In genomic region chr7:120982968-120983367, GRCm38 (mm10) we compare ENCODE assay signal across 7 mouse cellular contexts. TPM values are rescaled to one million over a fixed set of nuclear protein-coding genes. Genes with fewer than 3 reads are reported as not detected.
DNase-seq lines count a peak whose midpoint lies in the region; ATAC-seq and TF ChIP-seq lines count a peak whose summit lies in the region.

No protein-coding gene starts in this region.

- 0 out of 2 replicates have a peak, but pooled peaks have one; percentile 6 for ATAC-seq in forebrain, embryonic 11.5 days (replicated peaks; ENCODE audit: low FRiP score)
- ATAC-seq in liver, embryonic 11.5 days (replicated peaks; ENCODE audit: low FRiP score), result no peak
- ATAC-seq in stomach, embryonic 16.5 days (ENCODE audit: insufficient read depth, low FRiP score), result no peak

- TF ChIP-seq CTCF in testis, adult 2 months (IDR thresholded peaks at IDR 0.05; ENCODE audit: control insufficient read depth, insufficient read depth, insufficient replicate concordance, low read depth, low read length), result no peak

- no peak overlapping the region; the same call in 1 of the 2 replicates for H3K27ac ChIP-seq in testis, adult 2 months (ENCODE audit: control insufficient read depth, insufficient read depth, low read depth, low read length)
- no peak overlapping the region for H3K27ac ChIP-seq in forebrain, embryonic 11.5 days (ENCODE audit: low read depth, low read length)
- no peak overlapping the region for H3K27ac ChIP-seq in liver, embryonic 11.5 days (ENCODE audit: low read depth, low read length)
- H3K27ac ChIP-seq in stomach, embryonic 16.5 days (ENCODE audit: low read length), result peak overlapping the region; percentile 53

- intact Hi-C loops in left cerebral cortex, postnatal 36 days (cut with DNase I), result no loop called here

- no peak for DNase-seq in testis, postnatal 10 days (ENCODE audit: low spot score)
- no peak for DNase-seq in forebrain, embryonic 11.5 days (ENCODE audit: low spot score)
- DNase-seq in liver, embryonic 11.5 days (ENCODE audit: low spot score), result no peak
- no peak for DNase-seq in right cerebral cortex, adult 2 months (ENCODE audit: low spot score in 2 of 2)
- DNase-seq in left cerebral cortex, postnatal 36 days (ENCODE audit: low spot score in 2 of 2), result no peak

- no peaks in the 10 kb centered on the region for H3K4me1 ChIP-seq in testis, adult 2 months (ENCODE audit: control insufficient read depth, insufficient read depth, low read length)
- 0 out of 2 replicates have a peak, but pooled peaks cover 3% of the 10 kb centered on the region for H3K4me1 ChIP-seq in forebrain, embryonic 11.5 days (replicated peaks; ENCODE audit: control insufficient read depth, insufficient read depth, low read length)
- H3K4me1 ChIP-seq in liver, embryonic 11.5 days (replicated peaks; ENCODE audit: control insufficient read depth, insufficient read depth, low read length), result peaks cover 19% of the 10 kb centered on the region
- H3K4me1 ChIP-seq in stomach, embryonic 16.5 days (ENCODE audit: control insufficient read depth, insufficient read depth, low read length), result peaks cover 12% of the 10 kb centered on the region

- WGBS in forebrain, embryonic 11.5 days, result 15% methylated on average over 7 of the region's 7 CpGs
- WGBS in liver, embryonic 11.5 days, result 7% methylated on average over 7 of the region's 7 CpGs
- 7% methylated on average over 7 of the region's 7 CpGs for WGBS in stomach, embryonic 16.5 days

- H3K9ac ChIP-seq in forebrain, embryonic 11.5 days (ENCODE audit: low read length), result peak overlapping the region; percentile 84
- peak overlapping the region; percentile 56 for H3K9ac ChIP-seq in liver, embryonic 11.5 days (ENCODE audit: low read depth, low read length)
- peak overlapping the region; percentile 87 for H3K9ac ChIP-seq in stomach, embryonic 16.5 days (ENCODE audit: low read length)

- no peaks in the 10 kb centered on the region for H3K27me3 ChIP-seq in testis, adult 2 months (ENCODE audit: control insufficient read depth, insufficient read depth, low read length)
- H3K27me3 ChIP-seq in forebrain, embryonic 11.5 days (ENCODE audit: control insufficient read depth, insufficient read depth, low read length), result no peaks in the 10 kb centered on the region
- H3K27me3 ChIP-seq in liver, embryonic 11.5 days (replicated peaks; ENCODE audit: control insufficient read depth, insufficient read depth, low read length), result no peaks in the 10 kb centered on the region
- H3K27me3 ChIP-seq in stomach, embryonic 16.5 days (ENCODE audit: control insufficient read depth, insufficient read depth, low read length), result no peaks in the 10 kb centered on the region

- H3K4me2 ChIP-seq in forebrain, embryonic 11.5 days (ENCODE audit: low read depth, low read length, severe bottlenecking), result peak overlapping the region; percentile 88
- H3K4me2 ChIP-seq in liver, embryonic 11.5 days, result peak overlapping the region; percentile 67
- H3K4me2 ChIP-seq in stomach, embryonic 16.5 days (ENCODE audit: low read depth, low read length), result peak overlapping the region; percentile 76

- no peaks in the 10 kb centered on the region for H3K9me3 ChIP-seq in forebrain, embryonic 11.5 days (ENCODE audit: control insufficient read depth, low read length)
- H3K9me3 ChIP-seq in liver, embryonic 11.5 days (ENCODE audit: control insufficient read depth, low read length), result no peaks in the 10 kb centered on the region
- no peaks in the 10 kb centered on the region for H3K9me3 ChIP-seq in stomach, embryonic 16.5 days (replicated peaks; ENCODE audit: control insufficient read depth, low read length)

- no peaks in the 10 kb centered on the region for H3K36me3 ChIP-seq in testis, adult 2 months (ENCODE audit: control insufficient read depth, insufficient read depth, low read length)
- no peaks in the 10 kb centered on the region for H3K36me3 ChIP-seq in forebrain, embryonic 11.5 days (ENCODE audit: control insufficient read depth, insufficient read depth, low read length)
- H3K36me3 ChIP-seq in liver, embryonic 11.5 days (ENCODE audit: control insufficient read depth, insufficient read depth, low read length), result no peaks in the 10 kb centered on the region
- no peaks in the 10 kb centered on the region for H3K36me3 ChIP-seq in stomach, embryonic 16.5 days (ENCODE audit: control insufficient read depth, insufficient read depth, low read length)

- TF ChIP-seq POLR2A in testis, adult 2 months (IDR thresholded peaks at IDR 0.05; ENCODE audit: control insufficient read depth, low read depth, low read length), result no peak

- H3K4me3 ChIP-seq in testis, adult 2 months (ENCODE audit: control insufficient read depth, low read depth, low read length), result peak overlapping the region; percentile 99
- H3K4me3 ChIP-seq in forebrain, embryonic 11.5 days (ENCODE audit: low read depth, low read length), result peak overlapping the region; percentile 84
- peak overlapping the region; percentile 96 for H3K4me3 ChIP-seq in liver, embryonic 11.5 days (ENCODE audit: low read depth, low read length)
- H3K4me3 ChIP-seq in stomach, embryonic 16.5 days (replicated peaks; ENCODE audit: low read length), result peak overlapping the region; percentile 62

RNA-seq across cellular contexts. Expression of gene Mfsd13b, which starts 0.7 kb away (rescaled TPM):
- 111 and 130 TPM in 2 replicates for polyA plus RNA-seq in testis, adult 2 months (2012; rRNA removed)
- polyA plus RNA-seq in forebrain, embryonic 11.5 days (2014; fragmentation: Nextera tagmentation; extraction: Ambion mirVana), result 0.23 and 0.48 TPM in 2 replicates
- 0.38 TPM in 1 of 2 replicates, not detected in the other for polyA plus RNA-seq in liver, embryonic 11.5 days (2014; fragmentation: Nextera tagmentation; extraction: Ambion mirVana)
- polyA plus RNA-seq in stomach, embryonic 16.5 days (2015; fragmentation: Nextera tagmentation; extraction: Ambion mirVana), result 0.34 and 0.45 TPM in 2 replicates
- under 1 TPM in 1 of 2 experiments, not detected in 1; 0.54 TPM for total RNA-seq in left cerebral cortex, postnatal 36 days (2021)

RNA-seq across cellular contexts. Expression of gene Cdr2, which starts 0.9 kb away (rescaled TPM):
- 31.9 and 32.2 TPM in 2 replicates for polyA plus RNA-seq in testis, adult 2 months (2012; rRNA removed)
- polyA plus RNA-seq in forebrain, embryonic 11.5 days (2014; fragmentation: Nextera tagmentation; extraction: Ambion mirVana), result 15.6 and 16.3 TPM in 2 replicates
- 16.3 and 17.3 TPM in 2 replicates for polyA plus RNA-seq in liver, embryonic 11.5 days (2014; fragmentation: Nextera tagmentation; extraction: Ambion mirVana)
- 9.1 and 11.1 TPM in 2 replicates for polyA plus RNA-seq in stomach, embryonic 16.5 days (2015; fragmentation: Nextera tagmentation; extraction: Ambion mirVana)
- 1 to 10 TPM; 7.9 TPM for total RNA-seq in left cerebral cortex, postnatal 36 days (2021)

RNA-seq across cellular contexts. Expression of gene Mettl9, which starts 51.3 kb away (rescaled TPM):
- polyA plus RNA-seq in testis, adult 2 months (2012; rRNA removed), result 9.1 and 9.8 TPM in 2 replicates
- 252 and 261 TPM in 2 replicates for polyA plus RNA-seq in forebrain, embryonic 11.5 days (2014; fragmentation: Nextera tagmentation; extraction: Ambion mirVana)
- polyA plus RNA-seq in liver, embryonic 11.5 days (2014; fragmentation: Nextera tagmentation; extraction: Ambion mirVana), result 105 and 112 TPM in 2 replicates
- polyA plus RNA-seq in stomach, embryonic 16.5 days (2015; fragmentation: Nextera tagmentation; extraction: Ambion mirVana), result 94.5 and 111 TPM in 2 replicates
- total RNA-seq in left cerebral cortex, postnatal 36 days (2021), result 10 to 100 TPM; 84.2 to 91.5 TPM

Comparison
In these comparisons a context has a peak if more than half of its experiments do, and no peak if none do; other contexts are left out.
1. RNA of gene Mfsd13b, which starts 0.7 kb away (polyA plus RNA-seq): 111 to 130 TPM in testis, adult 2 months; 0.23 to 0.48 TPM in forebrain, embryonic 11.5 days, 0.38 TPM in liver, embryonic 11.5 days and 0.34 to 0.45 TPM in stomach, embryonic 16.5 days; every median in the first group is over 10 times any median in the second.
2. Peak in every context shown above with its lines, with median percentiles within 50 percentile points of each other: H3K4me3 ChIP-seq, H3K4me2 ChIP-seq and H3K9ac ChIP-seq.